Mouse (Mus musculus) cortical plate, adult 2 months (tissue): Measurements from ENCODE around the gene Ano6. TPM values are rescaled to one million over a fixed set of nuclear protein-coding genes. Genes with fewer than 3 reads are reported as not detected.

Experiments
- H3K27ac ChIP-seq: fragments of 200-500 bp; 2 replicates; pipeline ENCODE4 v1.5.1; 2012; ENCODE audit warnings: low read length, control low read depth, inconsistent platforms; ENCODE audit not compliant: insufficient read depth
- H3K4me1 ChIP-seq: fragments of 200-500 bp; 2 replicates; pipeline ENCODE4 v1.6.1; 2011; ENCODE audit warnings: low read length; ENCODE audit not compliant: control insufficient read depth, insufficient read depth
- H3K4me3 ChIP-seq: fragments of 200-500 bp; 2 replicates; pipeline ENCODE4 v1.5.1; 2011; ENCODE audit warnings: mild to moderate bottlenecking, low read length, control low read depth; ENCODE audit not compliant: insufficient read depth
- CTCF ChIP-seq: fragments of 200-500 bp; IDR thresholded peaks from 2 replicates; pipeline ENCODE4 v1.5.1; 2011; ENCODE audit warnings: mild to moderate bottlenecking, control low read depth, low read length; ENCODE audit not compliant: insufficient read depth; ENCODE audit errors: extremely low read depth
- POLR2A ChIP-seq: fragments of 200-500 bp; IDR thresholded peaks from 2 replicates; pipeline ENCODE4 v1.6.1; 2011; ENCODE audit warnings: mild to moderate bottlenecking, low read length, control low read depth; ENCODE audit not compliant: insufficient read depth; ENCODE audit errors: extremely low read depth
- polyA plus RNA-seq: library from polyadenylated mRNA; depleted of rRNA; stranded (reverse); fragments of >200 nt; gene quantifications from 2 replicates; pipeline ENCODE4 v1.2.3, GENCODE M21; 2012

The Ano6 gene
- polyA plus RNA-seq, 1 experiment: 16.7 TPM

GRCm38 (mm10) chr15:95843183-95843949, 52.7 kb downstream of the Ano6 start:
- no peaks in the 10 kb centered on the region for H3K4me1 ChIP-seq
- no peak overlapping the region for H3K4me3 ChIP-seq
- TF ChIP-seq POLR2A (no peak), CTCF (no peak)
- H3K27ac ChIP-seq: no peak overlapping the region

GRCm38 (mm10) chr15:95844412-95844811, 53.8 kb downstream of the Ano6 start:
- no peak overlapping the region for H3K27ac ChIP-seq
- no peaks in the 10 kb centered on the region; the same call in 1 of the 2 replicates for H3K4me1 ChIP-seq
- no peak for TF ChIP-seq CTCF
- no peak for TF ChIP-seq POLR2A
- H3K4me3 ChIP-seq: no peak overlapping the region

GRCm38 (mm10) chr15:95846102-95846501, 55.5 kb downstream of the Ano6 start:
- H3K27ac ChIP-seq: no peak overlapping the region
- H3K4me3 ChIP-seq: no peak overlapping the region
- TF ChIP-seq CTCF (no peak), POLR2A (no peak)
- no peaks in the 10 kb centered on the region; the same call in 1 of the 2 replicates for H3K4me1 ChIP-seq

- no peak for TF ChIP-seq CTCF
- Histone ChIP-seq H3K4me1 (no peaks in the 10 kb centered on the region; the same call in 1 of the 2 replicates), H3K27ac (no peak overlapping the region), H3K4me3 (no peak overlapping the region)
Observed at GRCm38 (mm10) chr15:95848493-95849064, 57.9 kb downstream of the Ano6 start.

- Histone ChIP-seq H3K27ac (no peak overlapping the region), H3K4me3 (no peak overlapping the region), H3K4me1 (no peaks in the 10 kb centered on the region; the same call in 1 of the 2 replicates)
- TF ChIP-seq CTCF: no peak
- no peak for TF ChIP-seq POLR2A
Observed at GRCm38 (mm10) chr15:95849513-95850411, 59.1 kb downstream of the Ano6 start.

- Histone ChIP-seq H3K4me3 (no peak overlapping the region), H3K27ac (no peak overlapping the region), H3K4me1 (no peaks in the 10 kb centered on the region; the same call in 1 of the 2 replicates)
- TF ChIP-seq POLR2A: no peak
- TF ChIP-seq CTCF: no peak
Observed at GRCm38 (mm10) chr15:95850546-95850945, 59.9 kb downstream of the Ano6 start.

DNA sequence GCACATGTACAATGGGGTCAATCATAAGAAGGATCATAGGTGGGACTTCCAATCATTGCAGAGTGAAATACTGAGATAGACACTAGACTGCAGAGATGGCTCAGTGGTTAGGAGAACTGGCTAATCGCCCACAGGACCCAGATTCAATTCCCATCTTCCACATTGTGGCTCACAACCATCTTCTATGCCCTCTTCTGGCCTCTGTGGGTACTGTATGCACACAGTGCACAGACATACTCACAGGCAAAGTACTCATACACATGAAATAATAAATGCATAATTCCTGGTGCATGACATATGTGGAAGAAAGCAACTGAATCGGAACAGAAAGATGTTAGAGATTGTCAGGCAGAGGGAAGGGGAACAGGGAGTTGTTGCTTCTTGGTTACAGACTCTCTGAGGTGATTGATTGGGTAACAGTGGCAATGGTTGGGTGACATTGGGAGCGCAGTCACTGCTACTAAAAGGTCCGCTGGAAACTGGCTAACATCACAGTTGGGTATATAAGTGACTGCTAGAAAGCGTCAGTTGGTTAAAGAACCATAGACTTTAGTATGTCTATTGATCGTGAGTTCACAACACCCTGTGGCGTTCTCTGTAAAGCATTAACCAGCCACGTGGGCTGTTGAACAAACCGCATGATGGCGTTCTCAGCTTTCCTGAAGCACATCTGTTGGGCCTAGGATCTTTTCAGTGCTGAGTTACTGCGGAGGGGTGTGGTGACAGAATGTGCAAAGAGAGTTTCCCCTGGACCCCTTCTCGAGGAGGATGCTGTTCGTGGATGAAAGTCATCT, 64.6 kb downstream of the Ano6 start:
- H3K27ac ChIP-seq: no peak overlapping the region
- TF ChIP-seq POLR2A: no peak
- no peak for TF ChIP-seq CTCF
- no peak overlapping the region for H3K4me3 ChIP-seq
- H3K4me1 ChIP-seq: no peaks in the 10 kb centered on the region

GRCm38 (mm10) chr15:95855953-95856352, 65.3 kb downstream of the Ano6 start:
- H3K4me1 ChIP-seq: no peaks in the 10 kb centered on the region
- no peak for TF ChIP-seq POLR2A
- TF ChIP-seq CTCF: no peak
- H3K27ac ChIP-seq: no peak overlapping the region
- no peak overlapping the region for H3K4me3 ChIP-seq
